Mouse (Mus musculus): Measurements from ENCODE around the gene Dhx29. TPM values are rescaled to one million over a fixed set of nuclear protein-coding genes. Genes with fewer than 3 reads are reported as not detected.

Gene Dhx29
- polyA plus RNA-seq, 1 experiment from 2014 or later: 36.8 TPM

GRCm38 (mm10) chr13:112993531-112994152 lies 66.4 kb downstream of the Dhx29 start, which contains the start of gene Mcidas:
Gene Mcidas (plus strand): TSS chr13:112993845.
- WGBS: under 1% methylated on average over 56 of the region's 63 CpGs
- H3K27me3 ChIP-seq (replicated peaks; ENCODE audit: control insufficient read depth, insufficient read depth, low read length): peaks cover 77% of the 10 kb centered on the region
- H3K9me3 ChIP-seq (ENCODE audit: control insufficient read depth, low read length): no peaks in the 10 kb centered on the region
- H3K9ac ChIP-seq (ENCODE audit: low read depth, low read length): peak within 1 kb of the TSS; percentile 45
- ATAC-seq: 0 out of 2 replicates have a peak, but pooled peaks have one; percentile 37
- peaks cover 24% of the 10 kb centered on the region for H3K4me1 ChIP-seq (ENCODE audit: control insufficient read depth, insufficient read depth, low read depth, low read length)
- H3K4me2 ChIP-seq (ENCODE audit: low read length): peak within 1 kb of the TSS; percentile 66
- H3K27ac ChIP-seq (ENCODE audit: low read depth, low read length): no peak within 1 kb of the TSS
- H3K36me3 ChIP-seq (ENCODE audit: control insufficient read depth, insufficient read depth, low read length): no peaks in the 10 kb centered on the region
- peak within 1 kb of the TSS; percentile 46 for H3K4me3 ChIP-seq (ENCODE audit: low read length)

DNA sequence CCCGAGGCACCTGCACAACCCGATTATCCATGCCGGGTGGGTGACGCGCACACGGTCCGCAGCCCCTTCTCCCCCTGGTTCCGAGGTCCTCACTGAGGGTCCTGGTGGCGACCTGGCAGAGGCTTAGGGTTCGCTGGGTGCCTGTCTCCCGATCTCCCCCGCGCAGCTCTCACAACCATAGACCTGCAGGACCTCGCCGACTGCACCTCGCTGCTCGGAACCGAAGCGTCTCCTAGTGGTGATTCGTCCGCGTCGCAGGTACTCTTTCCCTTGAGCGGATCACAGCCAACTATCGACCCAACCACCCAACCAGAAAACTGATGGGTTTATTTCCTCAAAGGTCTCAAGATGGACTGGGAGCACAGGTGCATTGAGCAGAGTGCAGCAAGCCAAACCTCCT lies 66.9 kb downstream of the Dhx29 start:
- H3K4me1 ChIP-seq (ENCODE audit: control insufficient read depth, insufficient read depth, low read depth, low read length): peaks cover 23% of the 10 kb centered on the region
- peak overlapping the region; percentile 46 for H3K4me3 ChIP-seq (ENCODE audit: low read length)
- WGBS: 1% methylated on average over 25 of the region's 25 CpGs
- H3K9ac ChIP-seq (ENCODE audit: low read depth, low read length): peak overlapping the region; percentile 45
- no peaks in the 10 kb centered on the region for H3K36me3 ChIP-seq (ENCODE audit: control insufficient read depth, insufficient read depth, low read length)
- H3K4me2 ChIP-seq (ENCODE audit: low read length): peak overlapping the region; percentile 66
- H3K9me3 ChIP-seq (ENCODE audit: control insufficient read depth, low read length): no peaks in the 10 kb centered on the region
- H3K27me3 ChIP-seq (replicated peaks; ENCODE audit: control insufficient read depth, insufficient read depth, low read length): peaks cover 73% of the 10 kb centered on the region
- H3K27ac ChIP-seq (ENCODE audit: low read depth, low read length): no peak overlapping the region
- peak; percentile 71 for ATAC-seq

- H3K9me3 ChIP-seq (ENCODE audit: control insufficient read depth, low read length): no peaks in the 10 kb centered on the region
- H3K4me1 ChIP-seq (ENCODE audit: control insufficient read depth, insufficient read depth, low read depth, low read length): peaks cover 17% of the 10 kb centered on the region
- WGBS: 61% methylated on average over 4 of the region's 4 CpGs
- no peak for ATAC-seq
- H3K4me3 ChIP-seq (ENCODE audit: low read length): no peak overlapping the region
- no peak overlapping the region for H3K27ac ChIP-seq (ENCODE audit: low read depth, low read length)
- H3K36me3 ChIP-seq (ENCODE audit: control insufficient read depth, insufficient read depth, low read length): no peaks in the 10 kb centered on the region
- peaks cover 68% of the 10 kb centered on the region for H3K27me3 ChIP-seq (replicated peaks; ENCODE audit: control insufficient read depth, insufficient read depth, low read length)
- H3K4me2 ChIP-seq (ENCODE audit: low read length): no peak overlapping the region
- no peak overlapping the region for H3K9ac ChIP-seq (ENCODE audit: low read depth, low read length)
Observed at GRCm38 (mm10) chr13:112996407-112996806, 69.2 kb downstream of the Dhx29 start.

DNA sequence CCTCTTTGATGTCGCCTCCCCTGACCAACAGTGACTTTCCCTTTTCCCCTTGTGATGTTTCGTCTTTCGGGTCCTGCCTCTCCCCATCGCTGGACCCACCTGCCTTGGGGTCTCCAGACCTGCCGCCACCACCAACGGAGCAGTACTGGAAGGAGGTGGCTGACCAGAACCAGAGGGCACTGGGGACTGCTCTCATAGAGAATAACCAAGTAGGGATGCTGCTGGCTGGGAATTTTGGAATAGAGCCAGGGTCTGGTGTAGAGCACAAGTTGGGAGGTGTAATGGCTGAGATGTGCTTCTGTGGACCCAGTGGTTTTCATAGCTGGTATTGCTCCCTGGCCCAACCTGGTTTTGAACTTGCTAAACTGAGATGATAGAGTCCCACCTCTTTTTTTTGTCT lies 70.1 kb downstream of the Dhx29 start:
- 65% methylated on average over 6 of the region's 6 CpGs for WGBS
- no peak overlapping the region for H3K27ac ChIP-seq (ENCODE audit: low read depth, low read length)
- no peaks in the 10 kb centered on the region for H3K36me3 ChIP-seq (ENCODE audit: control insufficient read depth, insufficient read depth, low read length)
- peaks cover 17% of the 10 kb centered on the region for H3K4me1 ChIP-seq (ENCODE audit: control insufficient read depth, insufficient read depth, low read depth, low read length)
- H3K27me3 ChIP-seq (replicated peaks; ENCODE audit: control insufficient read depth, insufficient read depth, low read length): peaks cover 63% of the 10 kb centered on the region
- H3K4me3 ChIP-seq (ENCODE audit: low read length): no peak overlapping the region
- no peak for ATAC-seq
- no peak overlapping the region for H3K9ac ChIP-seq (ENCODE audit: low read depth, low read length)
- no peaks in the 10 kb centered on the region for H3K9me3 ChIP-seq (ENCODE audit: control insufficient read depth, low read length)
- no peak overlapping the region for H3K4me2 ChIP-seq (ENCODE audit: low read length)

DNA sequence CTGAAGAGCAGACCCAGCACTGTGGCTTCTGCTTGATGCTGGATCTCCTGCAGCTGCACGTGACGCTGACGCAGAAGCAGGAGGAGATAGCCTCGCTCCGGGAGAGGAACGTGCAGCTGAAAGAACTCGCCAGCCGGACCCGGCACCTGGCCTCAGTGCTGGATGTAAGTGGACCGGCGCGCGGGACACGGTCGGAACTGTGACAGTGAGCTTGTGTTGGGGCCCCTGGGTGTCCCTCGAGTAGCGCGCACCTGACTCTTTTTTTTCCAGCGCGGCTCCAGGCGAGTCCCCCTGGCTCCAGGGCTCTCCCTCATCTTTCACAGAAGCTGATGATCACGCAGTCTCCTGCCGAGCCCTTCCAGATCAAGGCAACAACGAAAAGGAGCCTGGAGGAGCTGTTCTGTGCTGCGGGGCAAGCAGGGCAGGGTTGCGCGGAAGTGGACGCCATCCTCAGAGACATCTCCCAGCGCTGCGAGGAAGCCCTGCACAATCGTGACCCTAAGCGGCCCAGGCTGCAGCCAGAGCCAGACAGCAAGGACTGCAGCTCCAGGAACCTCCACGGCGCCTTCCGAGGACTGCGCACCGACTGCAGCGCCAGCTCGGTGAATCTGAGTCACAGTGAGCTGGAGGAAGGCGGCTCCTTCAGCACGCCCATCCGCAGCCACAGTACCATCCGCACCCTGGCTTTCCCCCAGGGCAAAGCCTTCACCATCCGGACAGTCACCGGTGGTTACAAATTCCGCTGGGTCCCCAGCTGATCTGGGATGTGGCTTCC lies 71.4 kb downstream of the Dhx29 start:
- H3K4me1 ChIP-seq (ENCODE audit: control insufficient read depth, insufficient read depth, low read depth, low read length): peaks cover 13% of the 10 kb centered on the region
- peak; percentile 68 for ATAC-seq
- H3K9me3 ChIP-seq (ENCODE audit: control insufficient read depth, low read length): no peaks in the 10 kb centered on the region
- WGBS: under 1% methylated on average over 46 of the region's 46 CpGs
- peak overlapping the region; percentile 97 for H3K4me2 ChIP-seq (ENCODE audit: low read length)
- peaks cover 56% of the 10 kb centered on the region for H3K27me3 ChIP-seq (replicated peaks; ENCODE audit: control insufficient read depth, insufficient read depth, low read length)
- H3K36me3 ChIP-seq (ENCODE audit: control insufficient read depth, insufficient read depth, low read length): no peaks in the 10 kb centered on the region
- H3K9ac ChIP-seq (ENCODE audit: low read depth, low read length): peak overlapping the region; percentile 69
- 0 out of 2 replicates have a peak overlapping the region, but pooled peaks have one; percentile 23 for H3K27ac ChIP-seq (ENCODE audit: low read depth, low read length)
- H3K4me3 ChIP-seq (ENCODE audit: low read length): peak overlapping the region; percentile 56

- Histone ChIP-seq H3K9ac (ENCODE audit: low read depth, low read length) (no peak overlapping the region), H3K27me3 (replicated peaks; ENCODE audit: control insufficient read depth, insufficient read depth, low read length) (peaks cover 44% of the 10 kb centered on the region), H3K4me1 (ENCODE audit: control insufficient read depth, insufficient read depth, low read depth, low read length) (peaks cover 7% of the 10 kb centered on the region; the same call in 1 of the 2 replicates), H3K36me3 (ENCODE audit: control insufficient read depth, insufficient read depth, low read length) (no peaks in the 10 kb centered on the region), H3K9me3 (ENCODE audit: control insufficient read depth, low read length) (no peaks in the 10 kb centered on the region), H3K4me2 (ENCODE audit: low read length) (no peak overlapping the region), H3K27ac (ENCODE audit: low read depth, low read length) (no peak overlapping the region), H3K4me3 (ENCODE audit: low read length) (no peak overlapping the region)
- 73% methylated on average over 3 of the region's 3 CpGs for WGBS
- no peak for ATAC-seq
Observed at GRCm38 (mm10) chr13:113000090-113000489, 72.8 kb downstream of the Dhx29 start.

DNA sequence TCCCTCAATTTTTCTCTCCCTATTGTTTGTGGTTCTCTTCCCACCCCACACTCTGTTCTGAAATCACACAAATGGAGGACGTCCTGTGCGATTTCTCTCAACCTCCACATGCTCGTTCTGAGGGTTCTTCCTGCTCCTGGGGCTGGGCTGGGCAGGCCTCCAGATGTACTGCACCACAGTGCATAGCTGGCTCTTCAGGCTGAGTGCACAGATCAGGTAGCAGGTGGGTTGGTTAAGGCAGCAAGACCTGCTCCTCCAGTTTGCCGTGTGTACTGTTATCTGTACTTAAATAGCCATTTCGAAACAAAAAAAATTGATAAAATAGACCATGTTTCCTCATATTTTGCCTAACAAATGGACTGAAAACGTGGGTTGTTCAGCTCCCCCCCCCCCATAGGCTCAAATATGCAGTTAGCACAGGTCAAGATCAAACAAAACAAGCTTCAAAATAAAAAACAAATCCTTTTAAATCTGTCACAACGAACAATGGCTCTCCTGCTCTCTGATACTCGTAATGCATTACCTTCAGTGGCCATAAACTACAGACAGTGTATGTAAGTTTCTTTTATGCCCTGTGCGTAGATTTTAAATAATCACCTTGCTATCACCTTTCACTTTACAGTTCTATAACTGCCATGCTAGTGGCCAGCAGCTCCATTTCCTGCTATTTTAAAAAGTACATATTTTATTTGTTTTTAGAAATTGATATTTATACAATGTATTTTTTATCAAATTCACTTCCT lies 73.5 kb downstream of the Dhx29 start:
- Histone ChIP-seq H3K9me3 (ENCODE audit: control insufficient read depth, low read length) (no peaks in the 10 kb centered on the region), H3K36me3 (ENCODE audit: control insufficient read depth, insufficient read depth, low read length) (no peaks in the 10 kb centered on the region), H3K27me3 (replicated peaks; ENCODE audit: control insufficient read depth, insufficient read depth, low read length) (peaks cover 39% of the 10 kb centered on the region), H3K4me2 (ENCODE audit: low read length) (no peak overlapping the region), H3K4me3 (ENCODE audit: low read length) (no peak overlapping the region), H3K4me1 (ENCODE audit: control insufficient read depth, insufficient read depth, low read depth, low read length) (peaks cover 7% of the 10 kb centered on the region; the same call in 1 of the 2 replicates), H3K9ac (ENCODE audit: low read depth, low read length) (no peak overlapping the region), H3K27ac (ENCODE audit: low read depth, low read length) (no peak overlapping the region)
- no peak for ATAC-seq
- 73% methylated on average over 9 of the region's 9 CpGs for WGBS

GRCm38 (mm10) chr13:113012683-113013082 lies 85.4 kb downstream of the Dhx29 start:
- H3K4me1 ChIP-seq (ENCODE audit: control insufficient read depth, insufficient read depth, low read depth, low read length): no peaks in the 10 kb centered on the region
- H3K4me2 ChIP-seq (ENCODE audit: low read length): no peak overlapping the region
- no peaks in the 10 kb centered on the region for H3K9me3 ChIP-seq (ENCODE audit: control insufficient read depth, low read length)
- H3K36me3 ChIP-seq (ENCODE audit: control insufficient read depth, insufficient read depth, low read length): no peaks in the 10 kb centered on the region
- no peak overlapping the region for H3K4me3 ChIP-seq (ENCODE audit: low read length)
- ATAC-seq: no peak
- no peaks in the 10 kb centered on the region for H3K27me3 ChIP-seq (replicated peaks; ENCODE audit: control insufficient read depth, insufficient read depth, low read length)
- H3K9ac ChIP-seq (ENCODE audit: low read depth, low read length): no peak overlapping the region
- 83% methylated on average over 6 of the region's 6 CpGs for WGBS
- H3K27ac ChIP-seq (ENCODE audit: low read depth, low read length): no peak overlapping the region

Data from hindbrain, embryonic 16.5 days (tissue).